Mouse (Mus musculus) heart, postnatal 14 days (tissue): ENCODE results near the gene Nrgn. TPM values are rescaled to one million over a fixed set of nuclear protein-coding genes. Genes with fewer than 3 reads are reported as not detected.

Experiments used
- DNase-seq, 2 experiments: peaks; one replicate each; pipeline ENCODE4 v3.0.0; 2021 to 2022
- intact Hi-C: fragments of 180-260 bp; cut with DNase I; formaldehyde crosslinking; loops from one replicate; pipeline ENCODE4 v1.15.1; 2025
- total RNA-seq, 2 experiments: library from RNA; stranded (reverse); gene quantifications; 2 replicates each; pipeline ENCODE4 v1.2.3; 2021

Nrgn gene
- total RNA-seq, 2 experiments from 2014 or later, result 2.4 to 3.9 TPM

DNA sequence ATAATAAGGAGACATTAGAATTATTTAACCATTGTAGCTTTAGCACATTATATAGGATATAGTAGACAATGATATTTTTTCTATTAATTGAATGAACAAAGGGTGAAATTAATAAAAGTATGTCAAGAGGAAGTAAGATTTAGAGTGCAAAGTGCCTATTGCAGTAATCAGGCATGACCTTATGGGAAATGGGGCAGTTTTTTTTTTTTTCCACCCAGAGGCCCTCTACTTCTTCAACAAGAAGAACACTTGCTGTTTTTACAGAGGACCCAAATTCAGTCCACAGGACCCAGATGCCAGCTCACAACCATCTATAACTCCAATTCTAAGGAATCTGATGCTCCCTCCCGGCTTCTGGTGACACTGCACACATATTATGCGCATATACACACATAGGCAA is 7.9 kb upstream of the Nrgn start:
- DNase-seq, result no peak
- intact Hi-C loops, result no loop called here

DNA sequence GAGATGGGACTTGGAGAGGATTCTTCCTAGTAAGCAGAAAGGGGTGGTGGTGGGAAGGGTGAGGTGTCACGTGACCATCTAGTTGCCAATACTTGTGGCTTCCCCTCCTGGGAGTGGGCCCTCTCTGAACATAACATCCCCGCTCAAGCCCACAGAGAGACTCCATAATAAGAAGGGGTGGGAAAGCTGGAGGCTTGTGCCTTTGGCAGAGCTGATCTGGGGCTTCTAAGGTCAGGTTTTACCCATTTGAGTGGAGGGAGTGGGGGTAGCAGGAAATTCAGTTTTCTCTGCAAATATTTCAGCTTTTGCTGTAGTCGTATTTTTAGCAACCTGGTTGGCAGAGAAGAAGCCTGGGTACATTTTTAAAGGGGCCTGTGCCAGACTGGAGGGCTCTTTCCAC is 3.7 kb upstream of the Nrgn start:
- intact Hi-C loops, result no loop called here
- no peak for DNase-seq

DNA sequence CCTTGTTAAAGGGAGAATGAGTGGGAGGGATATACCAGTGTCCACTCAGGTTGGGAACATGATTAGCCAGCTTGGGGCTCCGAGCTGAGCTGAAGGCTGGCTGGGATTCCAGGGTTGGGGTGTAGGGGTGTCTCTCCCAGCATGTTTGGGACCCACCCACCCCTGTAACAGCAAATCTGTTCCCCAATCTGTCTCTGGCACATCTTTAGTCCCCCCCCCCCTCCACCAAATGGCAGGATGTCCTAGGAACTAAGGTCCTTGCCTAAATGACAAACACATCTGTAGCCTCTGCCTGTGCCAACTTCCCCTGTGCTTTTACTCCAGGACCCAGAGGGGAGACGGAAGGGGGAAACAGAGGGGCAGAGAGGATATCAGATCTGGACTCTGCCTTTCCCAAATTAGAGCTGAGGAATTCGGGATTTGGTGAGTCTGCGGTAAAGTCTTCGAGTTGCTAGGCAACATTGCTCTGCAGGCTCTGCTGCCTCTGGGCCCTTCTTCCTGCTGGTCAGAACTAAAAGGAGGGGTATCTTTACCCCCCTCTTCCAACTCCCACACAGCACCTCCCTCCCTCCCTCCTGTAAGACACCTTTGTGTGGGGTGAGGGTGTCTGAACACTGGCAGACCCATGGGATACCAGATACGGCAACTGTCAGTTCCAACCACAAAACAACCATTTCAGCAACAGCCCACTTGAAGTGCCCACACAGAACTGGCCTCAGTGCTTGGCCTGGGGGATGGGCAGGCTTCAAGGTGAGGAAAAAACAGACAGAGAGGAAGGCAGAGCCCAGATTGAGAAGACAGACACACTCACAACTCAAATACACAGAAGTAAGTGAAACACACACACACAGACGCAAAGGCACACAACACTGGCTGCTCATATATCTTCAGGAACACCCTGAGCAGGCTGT is 2.4 kb upstream of the Nrgn start, which contains the start of gene Siae:
Gene Siae, plus strand, starts transcription at position 861 of the 911 bp plus-strand sequence.
- no peak for DNase-seq
- intact Hi-C loops, result loop anchor here (5.0 kb wide), 1 partner anchor 57 kb away; the partner anchor contains the start of gene Spa17

DNA sequence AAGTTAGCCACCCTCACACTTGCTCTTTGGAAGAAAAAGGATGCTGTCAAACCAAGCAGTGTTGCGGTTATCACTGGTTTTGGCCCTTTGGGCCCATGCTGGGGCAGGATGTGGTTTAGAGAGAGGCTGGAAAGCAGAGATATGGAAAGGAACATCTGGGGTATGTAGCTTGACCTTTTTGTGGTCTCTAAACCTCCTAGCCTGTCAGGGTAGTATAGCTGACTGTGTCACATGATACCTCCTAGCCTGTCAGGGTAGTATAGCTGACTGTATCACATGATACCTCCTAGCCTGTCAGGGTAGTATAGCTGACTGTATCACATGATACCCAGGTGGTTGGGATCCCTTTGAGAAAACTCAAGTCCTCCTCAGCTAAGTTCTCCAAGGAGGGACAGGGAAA is 1.6 kb upstream of the Nrgn start:
- DNase-seq, result no peak
- intact Hi-C loops, result loop anchor here (5.0 kb wide), 1 partner anchor 58 kb away; the partner anchor contains the start of gene Spa17

DNA sequence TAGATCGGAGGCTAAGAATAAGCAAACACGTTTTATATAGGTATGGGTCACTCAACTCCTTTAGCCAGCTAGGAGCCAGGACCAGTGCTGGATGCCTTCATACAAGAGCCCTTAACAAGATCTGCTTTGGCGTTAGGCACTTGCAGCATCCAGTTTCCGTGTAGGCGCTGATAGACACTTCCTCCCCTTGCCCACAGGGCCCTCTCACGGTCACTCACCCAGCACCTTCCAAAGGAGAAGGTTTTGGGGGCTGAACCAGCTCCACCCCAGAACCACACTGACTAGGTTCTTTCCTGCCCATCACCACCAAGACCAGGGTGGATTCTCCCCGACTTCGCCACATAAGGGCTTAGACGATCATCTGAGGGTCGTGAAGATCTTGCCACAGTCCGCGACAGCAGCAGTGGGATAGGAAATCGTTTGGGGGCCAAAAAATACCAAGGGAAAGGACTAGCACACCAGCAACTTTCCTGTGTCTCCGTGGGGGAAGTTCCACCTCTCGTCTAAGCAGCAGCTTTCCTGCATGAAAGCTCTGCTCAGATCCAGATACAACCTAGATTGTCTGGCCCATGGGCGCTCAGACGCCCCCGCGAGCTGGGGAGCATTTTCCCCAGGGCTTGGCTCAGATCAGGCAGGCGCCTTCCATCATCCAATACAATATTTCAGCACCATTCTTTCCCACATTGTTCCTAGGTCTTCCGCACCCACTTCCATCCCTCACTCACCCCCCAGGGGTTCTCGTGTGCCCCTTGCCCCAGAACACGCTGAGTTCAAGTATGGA is 763 bp downstream of the Nrgn start:
- intact Hi-C loops, result loop anchor here (5.0 kb wide), 1 partner anchor 60 kb away; the partner anchor contains the start of gene Spa17
- DNase-seq, result no peak

DNA sequence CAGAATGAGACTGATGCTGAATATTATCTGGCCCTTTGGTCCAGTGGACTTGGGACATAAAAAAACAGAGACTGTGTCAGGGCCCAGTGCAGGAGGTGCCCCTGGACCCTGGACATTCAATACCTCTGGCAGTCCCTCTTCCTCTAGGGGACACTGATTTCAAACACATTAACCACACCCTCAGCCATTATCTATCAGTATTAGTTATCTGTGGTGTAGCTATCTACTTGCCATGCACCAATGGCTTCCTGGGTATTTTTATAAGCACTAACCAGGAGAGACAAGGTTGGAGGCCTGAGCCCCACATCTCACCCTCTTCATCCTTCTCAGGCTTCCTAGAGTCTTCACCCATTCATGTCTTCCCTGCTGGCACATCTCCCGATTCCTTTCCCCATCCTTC is 2.3 kb downstream of the Nrgn start:
- intact Hi-C loops, result loop anchor here (5.0 kb wide), 1 partner anchor 62 kb away; the partner anchor contains the start of gene Spa17
- DNase-seq, result no peak

DNA sequence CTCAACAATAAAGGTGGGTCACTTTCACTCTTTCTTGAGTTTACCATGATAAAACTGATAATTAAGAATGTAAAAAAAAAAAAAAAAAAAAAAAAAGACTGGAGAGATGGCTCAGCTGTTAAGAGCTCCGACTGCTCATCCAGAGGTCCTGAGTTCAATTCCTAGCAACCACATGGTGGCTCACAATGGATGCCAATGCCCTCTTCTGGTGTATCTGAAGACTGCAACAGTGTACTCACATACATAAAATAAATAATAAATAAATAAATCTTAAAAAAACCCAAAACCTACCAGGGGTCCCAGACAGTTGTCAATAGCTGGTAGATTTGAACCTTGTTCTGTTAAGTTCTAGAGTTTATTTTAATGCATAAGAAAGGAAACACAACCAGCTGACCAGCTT is 5.8 kb downstream of the Nrgn start:
- intact Hi-C loops, result loop anchor here (5.0 kb wide), 1 partner anchor 140 kb away; no protein-coding TSS in a partner anchor
- DNase-seq, result no peak

DNA sequence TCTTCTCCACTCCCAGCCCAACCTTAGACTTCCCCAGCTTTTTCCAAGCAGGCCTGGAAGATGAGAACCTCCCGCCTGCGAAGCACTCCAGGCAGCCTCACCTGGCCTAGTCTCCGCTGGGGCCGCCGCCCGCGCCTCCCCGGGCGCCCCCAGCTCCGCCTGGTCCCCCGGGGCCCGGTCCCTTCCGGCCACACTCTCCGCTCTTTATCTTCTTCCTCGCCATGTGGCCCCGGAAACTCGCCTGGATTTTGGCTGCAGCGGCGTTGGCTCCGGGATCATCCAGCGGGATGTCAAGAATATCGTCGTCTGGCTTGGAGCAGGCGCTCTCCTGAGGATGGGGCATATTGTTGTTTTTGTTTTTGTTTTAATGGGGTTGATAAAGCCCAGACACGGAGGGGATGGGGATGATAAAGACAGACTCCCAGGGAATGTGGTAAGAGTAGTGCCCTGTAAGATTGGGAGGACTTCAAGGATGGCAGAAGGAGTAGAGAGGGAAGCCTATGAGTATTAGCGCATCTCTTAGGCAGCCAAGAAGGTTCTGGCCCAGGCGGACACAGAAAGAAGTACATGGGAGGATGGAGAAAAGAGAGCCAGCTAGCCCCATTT is 6.8 kb downstream of the Nrgn start:
- intact Hi-C loops, result loop anchor here (2.0 to 5.0 kb wide), 3 partner anchors 15 to 139 kb away; no protein-coding TSS in a partner anchor

DNA sequence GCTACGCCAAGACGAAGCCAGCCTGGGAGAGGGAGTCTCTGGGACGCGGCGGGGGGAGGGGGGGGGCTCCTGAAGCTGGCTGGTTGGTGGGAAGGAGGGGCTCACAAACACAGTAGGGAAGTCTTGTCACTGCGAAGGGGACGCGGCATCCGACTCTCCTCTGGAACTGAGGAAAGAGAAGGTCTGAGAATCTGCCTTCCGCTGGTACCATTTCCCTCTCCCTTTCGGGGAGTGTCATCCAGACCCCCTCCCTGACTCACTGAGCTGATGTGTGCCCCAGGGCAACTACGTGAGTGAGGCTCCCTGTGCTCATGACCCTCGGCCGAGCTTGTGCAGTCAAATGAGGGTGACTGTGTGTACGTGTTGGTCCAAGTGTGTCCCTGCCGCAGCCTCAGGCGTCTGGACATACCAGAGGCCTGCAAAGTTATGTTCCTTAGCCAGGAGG is 7.5 kb downstream of the Nrgn start:
- intact Hi-C loops, result loop anchor here (2.0 to 5.0 kb wide), 3 partner anchors 14 to 138 kb away; no protein-coding TSS in a partner anchor
- DNase-seq, result no peak

More for the DNA sequence above, 6.8 kb downstream of the Nrgn start:
- peak; percentile 31 to 44 for DNase-seq

DNA sequence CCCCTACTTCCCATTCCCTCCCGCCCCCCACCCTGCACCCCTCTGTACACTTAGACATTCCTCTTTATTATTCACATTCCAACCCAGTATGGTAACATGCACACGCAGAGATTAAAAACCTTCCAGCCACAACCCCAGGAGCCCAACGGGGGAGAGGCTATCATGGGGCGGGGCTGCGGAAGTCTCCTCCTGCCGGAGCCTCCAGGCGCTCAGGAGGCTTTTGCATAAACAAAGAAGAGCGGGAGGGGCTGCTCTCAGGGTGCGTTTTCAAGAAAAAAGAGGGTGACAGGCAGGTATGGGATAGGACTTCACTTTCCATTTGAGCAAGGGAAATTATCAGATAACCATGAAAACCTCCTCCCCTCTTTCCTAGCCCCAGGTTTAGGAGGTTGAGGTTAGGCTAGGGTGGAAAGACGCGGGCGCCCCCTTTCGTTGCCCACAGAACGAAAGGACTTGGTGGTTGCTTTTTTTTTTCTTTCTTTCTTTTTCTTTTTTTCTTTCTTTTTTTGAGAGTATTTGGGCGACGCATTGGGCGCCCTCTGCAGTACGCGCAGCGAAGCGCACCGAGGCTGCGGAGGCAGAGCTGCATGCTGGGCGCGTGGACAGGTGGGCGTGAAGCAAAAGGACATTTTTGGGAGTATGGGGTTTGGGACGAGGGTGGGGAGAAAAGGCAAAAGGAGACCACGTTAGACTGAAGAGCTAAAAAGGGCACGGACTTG is 8.1 kb downstream of the Nrgn start:
- DNase-seq, result peak; percentile 66 to 78
- intact Hi-C loops, result loop anchor here (1.0 to 5.0 kb wide), 4 partner anchors 14 to 137 kb away; no protein-coding TSS in a partner anchor

DNA sequence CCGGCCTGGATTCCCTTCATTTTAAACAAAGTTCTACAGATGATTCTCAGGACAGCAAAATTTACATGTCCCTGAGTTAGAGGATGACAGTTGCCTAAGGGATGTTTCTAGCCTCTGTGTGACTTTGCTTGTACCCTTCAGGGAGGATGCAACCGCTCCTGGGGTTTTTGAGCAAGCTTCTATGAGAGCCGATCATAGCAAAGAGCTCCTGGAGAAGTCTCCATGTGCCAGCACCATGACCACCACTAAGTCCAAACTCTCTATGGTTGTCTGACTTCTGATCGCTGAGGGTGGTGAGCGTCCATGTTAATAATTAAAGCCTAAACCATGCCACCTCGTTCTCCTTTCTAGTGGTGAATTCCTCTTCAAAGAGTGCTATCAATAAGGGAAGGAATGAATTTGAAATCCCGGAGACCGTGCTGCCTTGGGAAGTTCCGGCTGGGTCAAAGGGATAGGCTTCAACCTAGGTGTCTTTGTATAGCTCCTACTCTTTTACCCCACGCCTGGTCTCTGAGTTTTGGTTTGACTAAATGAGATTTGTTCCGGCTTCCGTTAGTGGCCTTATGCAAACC is 8.7 kb downstream of the Nrgn start:
- intact Hi-C loops, result loop anchor here (1.0 to 2.0 kb wide), 3 partner anchors 13 to 114 kb away; no protein-coding TSS in a partner anchor

DNA sequence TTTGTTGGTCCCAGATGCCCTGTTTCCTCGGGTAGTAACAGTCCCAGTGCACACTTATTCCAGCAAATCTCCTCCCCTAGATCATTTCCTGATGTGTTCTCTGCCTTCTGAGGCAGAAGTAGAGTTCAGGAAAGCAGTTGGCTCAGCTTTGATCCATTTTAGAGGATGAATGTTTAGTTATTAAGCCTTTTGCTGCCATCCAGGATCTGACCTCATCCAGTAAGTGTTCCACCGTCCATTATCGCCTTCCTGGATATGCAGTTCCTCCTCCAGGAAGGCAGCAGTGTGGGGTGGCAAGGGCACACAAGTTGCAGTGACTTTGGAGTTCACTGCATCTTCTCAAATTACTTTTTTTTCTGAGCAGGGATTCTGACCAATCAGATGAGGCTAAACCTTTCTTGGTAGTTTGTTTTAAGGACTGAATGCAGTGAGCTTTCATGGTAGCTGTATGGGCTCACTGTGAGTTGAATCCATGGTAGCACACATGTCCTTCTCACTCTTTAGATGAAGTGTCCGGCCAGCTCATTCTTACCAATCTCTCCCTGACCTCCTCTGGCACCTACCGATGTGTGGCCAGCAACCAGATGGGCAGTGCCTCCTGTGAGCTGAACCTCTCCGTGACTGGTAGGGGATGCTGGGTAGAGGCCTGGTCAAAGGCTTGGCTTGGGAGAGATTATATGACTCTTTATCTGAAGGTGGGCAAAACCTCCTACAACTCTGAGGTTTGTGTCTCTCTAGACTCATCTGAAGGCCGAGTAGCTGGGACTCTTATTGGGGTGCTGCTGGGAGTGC is 10.7 kb downstream of the Nrgn start:
- DNase-seq, result no peak
- intact Hi-C loops, result no loop called here

More for the DNA sequence above, 8.7 kb downstream of the Nrgn start:
- no peak for DNase-seq

DNA sequence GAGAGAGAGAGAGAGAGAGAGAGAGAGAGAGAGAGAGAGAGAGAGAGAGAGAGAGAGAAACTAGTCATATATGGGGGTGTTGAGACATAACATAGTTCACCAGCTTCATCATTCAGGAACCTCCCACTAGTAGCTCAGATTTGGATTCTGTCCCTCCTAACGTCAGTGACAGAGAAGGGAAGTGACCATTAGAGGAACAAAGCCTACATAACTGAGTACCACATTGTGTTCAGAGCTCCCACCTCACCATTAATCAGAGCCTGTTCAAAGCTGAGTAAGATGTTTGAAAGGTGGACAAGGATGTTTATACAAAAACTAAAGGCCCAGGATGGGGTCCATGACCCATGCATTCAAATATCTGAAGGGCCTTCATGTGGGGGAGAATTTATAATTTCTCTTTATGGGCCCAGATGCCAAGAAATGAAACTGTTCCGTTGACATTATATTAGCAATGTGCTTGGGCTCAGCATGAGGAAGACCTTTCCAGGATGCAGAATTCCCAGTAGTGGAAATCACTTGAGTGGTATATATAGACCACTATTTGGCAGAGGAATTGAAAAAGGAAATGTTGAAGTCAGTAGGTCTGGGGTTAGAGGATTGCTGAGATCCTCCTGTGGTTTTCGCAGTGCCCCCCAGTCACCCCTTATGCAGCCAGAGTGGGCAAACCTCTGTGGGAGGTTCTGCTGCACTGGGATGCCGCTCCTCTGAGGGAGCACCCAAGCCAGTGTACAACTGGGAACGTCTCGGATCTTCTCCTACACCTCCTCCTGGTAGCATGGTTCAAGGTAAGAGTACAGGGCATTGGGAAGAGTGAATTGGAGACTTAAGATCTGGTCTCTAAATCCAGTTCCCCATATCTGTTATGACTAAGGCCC is 11.8 kb downstream of the Nrgn start:
- intact Hi-C loops, result no loop called here
- DNase-seq, result no peak

DNA sequence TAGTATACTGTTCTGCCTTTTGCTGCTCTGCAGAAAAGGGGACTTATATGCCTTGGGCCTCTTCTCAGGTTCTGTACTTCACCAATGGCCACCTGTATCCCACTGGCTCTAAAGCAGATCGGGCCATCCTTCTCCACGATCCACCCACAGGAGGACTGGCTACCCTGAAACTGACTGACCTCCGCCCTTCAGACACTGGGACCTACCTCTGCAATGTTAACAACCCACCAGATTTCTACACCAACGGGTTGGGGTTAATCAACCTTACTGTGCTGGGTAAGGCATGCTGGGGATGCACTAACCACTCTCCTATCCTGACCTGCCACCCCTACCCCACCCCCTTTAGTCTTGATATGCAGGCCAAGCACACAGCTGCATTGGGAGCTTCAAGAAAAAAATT is 12.5 kb downstream of the Nrgn start:
- intact Hi-C loops, result no loop called here
- no peak for DNase-seq

DNA sequence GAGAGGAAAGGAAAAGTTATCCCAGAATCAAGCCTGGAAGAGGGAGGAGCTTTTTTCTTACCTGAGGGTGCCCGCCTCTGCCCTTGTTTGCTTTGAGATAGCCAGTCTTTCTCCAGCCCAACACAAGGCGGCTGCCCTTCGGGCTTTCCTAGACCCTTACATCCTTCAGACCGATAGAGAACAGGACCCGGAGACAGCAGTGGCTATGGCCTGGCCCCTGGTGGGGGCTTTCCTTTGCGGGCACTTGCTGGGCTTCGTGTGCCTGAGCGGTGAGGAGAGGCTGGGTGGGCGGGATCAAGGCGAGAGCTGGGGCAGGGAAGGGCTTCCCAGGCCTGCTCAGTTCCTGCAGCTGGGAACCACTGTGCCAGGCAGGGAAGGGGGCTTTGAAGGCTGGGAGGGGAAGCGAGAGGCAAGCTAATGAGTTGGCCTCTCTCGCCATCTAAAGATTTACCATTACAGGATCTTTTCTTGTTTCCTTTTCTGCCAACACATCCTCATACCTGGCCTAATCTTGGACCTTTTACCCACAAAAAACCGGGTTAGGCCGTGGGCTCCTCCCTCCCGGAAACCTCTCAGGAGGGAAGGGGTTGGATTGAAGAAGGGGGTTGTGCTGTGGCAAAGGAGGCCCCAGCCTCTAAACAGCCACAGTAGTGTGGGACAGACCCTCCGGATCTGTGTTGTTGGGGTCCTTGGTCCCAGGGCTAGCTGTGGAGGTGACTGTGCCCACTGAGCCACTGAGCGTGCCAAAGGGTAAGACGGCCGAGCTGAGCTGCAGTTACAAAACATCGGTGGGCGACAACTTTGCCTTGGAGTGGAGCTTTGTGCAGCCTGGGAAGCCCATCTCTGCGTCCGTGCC is 13.3 kb downstream of the Nrgn start, which contains the start of gene Vsig2:
Gene Vsig2, plus strand, starts transcription at position 86 of the 856 bp plus-strand sequence.
- intact Hi-C loops, result no loop called here
- DNase-seq, result peak in 1 of 2 experiments; percentile 15

DNA sequence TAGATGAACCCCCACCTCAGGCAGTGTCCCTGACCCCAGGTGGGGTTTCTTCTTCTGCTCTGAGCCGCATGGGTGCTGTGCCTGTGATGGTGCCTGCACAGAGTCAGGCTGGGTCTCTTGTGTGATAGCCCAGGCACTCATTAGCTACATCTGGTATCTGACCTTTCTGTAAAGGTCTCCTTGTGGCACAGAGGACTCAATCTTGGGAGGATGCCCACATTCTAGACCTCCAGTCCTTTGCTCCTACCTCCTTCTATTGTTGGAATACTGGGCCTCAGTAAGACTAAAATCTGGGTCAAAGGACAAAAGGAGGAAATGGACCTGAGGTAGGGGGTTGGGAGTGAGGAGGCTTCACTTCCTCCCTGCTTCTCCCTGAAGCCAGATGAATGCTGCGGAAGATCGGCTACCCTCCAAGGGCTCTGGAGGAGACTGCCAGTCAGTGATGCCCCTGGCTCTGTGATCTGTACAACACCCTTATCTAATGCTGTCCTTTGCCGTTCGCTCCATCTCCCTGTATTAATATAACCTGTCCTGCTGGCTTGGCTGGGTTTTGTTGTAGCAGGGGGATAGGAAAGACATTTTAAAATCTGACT is 14.9 kb downstream of the Nrgn start:
- intact Hi-C loops, result no loop called here
- DNase-seq, result no peak
